Mouse (Mus musculus) hindbrain, embryonic 14.5 days (tissue): ENCODE results near the gene Sesn3. TPM values are rescaled to one million over a fixed set of nuclear protein-coding genes. Genes with fewer than 3 reads are reported as not detected.
"Not testable (repeated sequence)": the region's sequence is repeated elsewhere in the genome, so short reads cannot be mapped to it uniquely, and the experiment has no call there.

Experiments used
- ATAC-seq: fragments of 200-750 bp; cut with Nextera tagmentation; 2 replicates; pipeline ENCODE4 v1.8.0; 2017; ENCODE audit warnings: moderate number of reproducible peaks, mild to moderate bottlenecking, moderate TSS enrichment, moderate library complexity; ENCODE audit not compliant: low FRiP score
- DNase-seq: peaks from one replicate; pipeline ENCODE4 v3.0.0-alpha.2; 2015; ENCODE audit warnings: low spot score
- H3K27ac ChIP-seq: fragments of 300-500 bp; sonication (generic); 2 replicates; pipeline ENCODE4 v1.5.1; 2014; ENCODE audit warnings: mild to moderate bottlenecking, moderate library complexity
- H3K27me3 ChIP-seq: fragments of 300-500 bp; sonication (generic); 2 replicates; pipeline ENCODE4 v1.6.1; 2014; ENCODE audit warnings: mild to moderate bottlenecking, low read length, mixed read lengths; ENCODE audit not compliant: control insufficient read depth, insufficient read depth
- H3K36me3 ChIP-seq: fragments of 300-500 bp; sonication (generic); replicated peaks from 2 replicates; pipeline ENCODE4 v1.6.1; 2014; ENCODE audit not compliant: control insufficient read depth, insufficient read depth
- H3K4me1 ChIP-seq: fragments of 300-500 bp; sonication (generic); replicated peaks from 2 replicates; pipeline ENCODE4 v1.6.1; 2014; ENCODE audit warnings: antibody characterized with exemption, low read length, mixed read lengths; ENCODE audit not compliant: control insufficient read depth, insufficient read depth
- H3K4me2 ChIP-seq: fragments of 300-500 bp; sonication (generic); replicated peaks from 2 replicates; pipeline ENCODE4 v1.6.1; 2014; ENCODE audit warnings: mild to moderate bottlenecking, moderate library complexity
- H3K4me3 ChIP-seq: fragments of 300-500 bp; sonication (generic); replicated peaks from 2 replicates; pipeline ENCODE4 v1.5.1; 2014; ENCODE audit warnings: mild to moderate bottlenecking, low read length
- H3K9ac ChIP-seq: fragments of 300-500 bp; sonication (generic); 2 replicates; pipeline ENCODE4 v1.6.1; 2014
- H3K9me3 ChIP-seq: fragments of 300-500 bp; sonication (generic); 2 replicates; pipeline ENCODE4 v1.6.1; 2016; ENCODE audit warnings: low read length; ENCODE audit not compliant: control insufficient read depth
- whole genome bisulfite sequencing: fragments of 180-500 bp; shearing (Covaris S2); extraction: QIAGEN DNeasy Blood & Tissue Kit; methylation state at CpG from one replicate; pipeline ENCODE4 v1.1.7; 2014; 5-methylcytosine and 5-hydroxymethylcytosine counted together
- polyA plus RNA-seq: library from polyadenylated mRNA; unstranded; fragments of >200 nt; fragmentation: Nextera tagmentation; extraction: Ambion mirVana; gene quantifications from 2 replicates; pipeline ENCODE4 v1.2.1, GENCODE M21; 2014

Gene Sesn3
- polyA plus RNA-seq: 23.7 and 26.3 TPM in 2 replicates

DNA sequence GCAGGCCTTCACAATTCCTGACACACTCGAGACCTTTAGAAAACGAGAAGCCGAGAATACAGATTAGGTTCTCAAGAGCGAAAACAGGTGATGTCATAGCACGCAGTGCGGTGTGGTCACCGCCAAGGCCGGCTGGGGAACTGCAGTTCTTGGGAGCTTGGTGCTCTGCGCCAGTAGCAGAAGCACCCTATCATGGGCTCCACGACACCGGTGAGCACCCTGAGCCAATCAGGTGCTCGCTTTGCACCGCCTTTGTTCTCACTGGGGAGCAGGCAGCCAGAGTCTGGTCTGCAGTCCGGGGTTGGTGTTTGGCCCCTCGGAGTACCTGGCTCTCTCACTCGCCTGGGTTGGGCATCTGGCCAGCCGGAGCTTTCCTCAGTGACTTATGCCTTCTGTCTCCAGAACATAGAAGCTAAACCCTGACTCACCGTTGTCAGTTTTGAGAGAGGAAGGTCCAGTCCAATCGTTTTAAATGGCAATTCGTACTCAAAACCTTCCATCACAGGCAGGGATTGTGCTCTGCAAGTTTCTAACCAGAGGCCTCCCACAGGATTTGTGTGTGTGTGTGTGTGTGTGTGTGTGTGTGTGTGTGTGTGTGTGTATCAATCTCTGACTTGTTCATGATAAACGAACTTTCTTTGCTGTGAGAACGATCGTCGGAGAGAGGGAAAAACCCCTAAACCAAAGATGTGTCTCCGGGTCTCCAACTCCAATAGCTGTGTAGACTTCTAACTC is at the start of gene Sesn3:
Gene Sesn3 (plus strand): TSS at position 82 of the 735 bp plus-strand sequence.
- Histone ChIP-seq H3K27me3 (no peaks in the 10 kb centered on the region), H3K27ac (peak within 1 kb of the TSS; percentile 92), H3K9ac (peak within 1 kb of the TSS; percentile 61), H3K36me3 (no peaks in the 10 kb centered on the region), H3K4me1 (peaks cover 22% of the 10 kb centered on the region), H3K4me3 (peak within 1 kb of the TSS; percentile 95), H3K9me3 (no peaks in the 10 kb centered on the region), H3K4me2 (peak within 1 kb of the TSS; percentile 67)
- ATAC-seq: peak; percentile 46
- DNase-seq: peak; percentile 76
- 1% methylated on average over 25 of the region's 25 CpGs for WGBS

DNA sequence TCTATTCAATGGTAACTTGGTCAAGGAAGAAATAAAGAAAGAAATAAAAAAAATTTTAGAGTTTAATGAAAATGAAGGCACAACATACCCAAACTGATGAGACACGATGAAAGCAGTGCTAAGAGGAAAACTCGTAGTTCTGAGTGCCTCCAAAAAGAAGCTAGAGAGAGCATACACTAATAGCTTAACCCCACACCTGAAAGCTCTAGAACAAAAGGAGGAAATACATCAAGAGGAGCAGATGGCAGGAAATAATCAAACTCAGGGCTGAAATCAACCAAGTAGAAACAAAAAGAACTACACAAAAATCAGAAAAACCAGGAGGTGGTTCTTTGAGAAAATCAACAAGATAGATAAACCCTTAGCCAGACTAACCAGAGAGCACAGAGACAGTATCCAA is 47.8 kb upstream of the Sesn3 start:
- H3K4me1 ChIP-seq, H3K4me2 ChIP-seq, H3K27ac ChIP-seq, H3K27me3 ChIP-seq, H3K36me3 ChIP-seq, H3K4me3 ChIP-seq, ATAC-seq, H3K9ac ChIP-seq, H3K9me3 ChIP-seq, DNase-seq: not testable (repeated sequence)
- 86% methylated on average over 2 of the region's 2 CpGs for WGBS

DNA sequence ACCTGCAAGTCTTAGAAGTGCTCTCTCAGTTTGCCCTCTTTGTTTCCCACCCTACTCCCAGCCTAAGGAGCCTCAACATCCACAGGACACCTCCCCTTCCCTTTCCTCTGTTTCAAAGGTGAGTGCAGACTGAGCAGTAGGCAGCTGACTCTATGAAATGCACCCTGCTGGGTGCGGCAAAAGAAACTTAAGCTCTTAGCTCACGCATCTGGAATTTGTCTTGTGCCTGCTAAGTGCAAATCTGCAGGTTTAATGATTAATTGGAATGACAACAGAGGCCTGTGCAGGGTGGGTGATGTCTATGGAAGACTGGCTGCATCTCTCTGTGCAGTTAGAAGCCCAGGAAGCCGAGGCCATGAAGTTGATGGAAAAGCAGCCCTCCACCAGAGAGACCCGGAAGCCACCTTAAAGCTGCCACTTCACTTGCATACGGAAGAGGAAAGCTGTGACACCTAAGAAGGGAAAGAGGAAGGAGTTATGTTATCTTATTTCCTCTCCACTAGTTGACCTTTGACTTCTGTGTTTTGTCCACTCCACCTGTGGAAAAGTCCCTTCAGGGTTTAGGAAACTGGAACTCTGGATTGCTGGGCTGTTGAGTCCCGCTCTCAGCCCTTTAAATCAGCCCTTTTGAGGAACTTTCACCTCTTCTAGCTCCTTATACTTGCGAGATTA is 41.0 kb upstream of the Sesn3 start:
- ATAC-seq: no peak
- Histone ChIP-seq H3K27me3 (no peaks in the 10 kb centered on the region), H3K4me3 (no peak overlapping the region), H3K36me3 (no peaks in the 10 kb centered on the region), H3K4me2 (no peak overlapping the region), H3K9me3 (no peaks in the 10 kb centered on the region), H3K4me1 (no peaks in the 10 kb centered on the region), H3K27ac (no peak overlapping the region), H3K9ac (no peak overlapping the region)
- WGBS: 51% methylated on average over 7 of the region's 7 CpGs
- DNase-seq: no peak

DNA sequence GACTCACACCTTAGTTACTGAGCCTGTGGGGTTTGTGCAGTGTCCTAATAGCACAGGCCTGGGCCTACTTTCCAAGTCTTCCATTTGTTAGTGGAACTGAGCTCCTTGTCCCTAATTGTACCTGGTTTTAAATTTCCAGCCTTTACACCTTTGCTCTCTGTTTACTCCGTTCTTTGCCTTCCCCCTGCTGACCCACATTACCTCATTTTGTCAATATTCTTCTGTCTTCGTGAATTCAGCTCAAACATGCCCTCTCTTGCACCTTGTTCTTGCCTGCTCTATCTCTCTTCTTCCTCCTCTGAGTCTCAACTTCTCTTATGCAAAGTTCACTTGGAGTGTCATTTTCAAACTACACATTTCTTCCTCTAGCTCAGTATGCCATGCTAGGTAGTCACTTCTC is 39.6 kb upstream of the Sesn3 start:
- no peak overlapping the region for H3K4me3 ChIP-seq
- H3K36me3 ChIP-seq: no peaks in the 10 kb centered on the region
- H3K9ac ChIP-seq: no peak overlapping the region
- no peaks in the 10 kb centered on the region for H3K9me3 ChIP-seq
- no peaks in the 10 kb centered on the region for H3K4me1 ChIP-seq
- WGBS: 82% methylated on average over 2 of the region's 2 CpGs
- no peak overlapping the region for H3K4me2 ChIP-seq
- no peaks in the 10 kb centered on the region for H3K27me3 ChIP-seq
- H3K27ac ChIP-seq: no peak overlapping the region
- no peak for ATAC-seq
- DNase-seq: no peak

DNA sequence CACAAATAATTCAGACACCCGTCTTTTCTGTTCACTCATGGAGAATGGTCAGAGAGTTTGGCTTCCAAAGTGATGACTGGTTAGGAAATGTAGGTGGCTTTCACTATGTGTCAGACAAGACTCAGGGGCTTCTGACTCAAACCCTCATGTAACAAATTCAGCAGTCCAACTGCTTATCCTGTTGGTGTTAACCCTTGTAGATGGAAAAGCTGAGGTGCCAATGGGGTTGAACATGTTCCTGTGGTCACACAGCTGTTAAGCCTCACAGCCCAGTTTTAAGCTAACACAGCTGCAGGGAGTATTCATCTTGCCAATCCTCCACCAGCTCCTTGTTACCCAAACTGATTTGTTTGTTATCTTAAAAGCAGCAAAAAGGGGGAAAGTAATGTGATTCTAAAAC is 33.9 kb upstream of the Sesn3 start:
- not testable (repeated sequence) for H3K4me2 ChIP-seq, H3K4me3 ChIP-seq, ATAC-seq, H3K36me3 ChIP-seq, H3K9me3 ChIP-seq, H3K27ac ChIP-seq, H3K27me3 ChIP-seq, H3K4me1 ChIP-seq, H3K9ac ChIP-seq, DNase-seq
- WGBS: 62% methylated on average over 1 of the region's 1 CpGs

DNA sequence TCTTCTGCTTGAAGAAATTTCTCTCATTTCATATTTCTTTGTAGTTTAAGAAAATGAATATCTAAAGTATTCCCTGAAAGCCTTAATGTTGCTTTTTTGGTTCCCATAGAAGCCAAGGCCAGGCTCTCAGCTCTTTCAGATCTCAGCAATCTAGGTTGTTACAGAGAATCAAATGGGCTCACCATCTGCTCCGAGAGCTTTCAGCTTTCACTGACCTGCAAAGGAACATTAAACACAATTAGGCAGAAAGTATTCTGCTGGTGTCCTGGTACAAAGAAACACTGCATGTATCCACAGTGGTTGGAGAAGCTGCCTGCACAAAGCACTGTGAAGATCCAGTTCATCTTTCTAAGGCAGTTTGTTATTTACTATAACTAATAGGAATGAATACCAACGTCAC is 32.6 kb upstream of the Sesn3 start:
- Histone ChIP-seq H3K9ac (no peak overlapping the region), H3K4me3 (no peak overlapping the region), H3K9me3 (no peaks in the 10 kb centered on the region), H3K4me2 (no peak overlapping the region), H3K36me3 (no peaks in the 10 kb centered on the region), H3K4me1 (peaks cover 9% of the 10 kb centered on the region; the same call in 1 of the 2 replicates), H3K27ac (no peak overlapping the region), H3K27me3 (no peaks in the 10 kb centered on the region)
- DNase-seq (no peak), ATAC-seq (no peak)
- WGBS: 65% methylated on average over 2 of the region's 2 CpGs

DNA sequence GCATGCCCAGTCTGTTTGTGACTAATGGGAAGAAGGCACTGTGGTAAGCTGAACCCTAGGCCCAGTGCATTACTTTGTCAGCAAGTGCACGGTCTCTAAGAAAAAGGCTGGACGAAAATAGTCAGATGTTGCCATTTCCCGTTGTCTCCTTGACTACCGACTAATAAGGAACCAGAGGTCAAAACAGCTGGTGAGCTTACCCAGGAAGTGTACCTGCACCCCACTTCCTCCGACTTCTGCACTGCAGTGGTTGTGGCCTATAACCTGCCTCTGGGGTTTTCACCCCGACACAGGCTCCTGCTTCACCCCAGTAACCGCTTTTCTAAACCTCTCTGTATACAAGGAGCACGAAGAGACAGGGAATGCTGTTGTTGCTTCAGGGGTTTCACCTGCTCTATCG is 30.3 kb upstream of the Sesn3 start:
- WGBS: 36% methylated on average over 9 of the region's 9 CpGs
- no peak overlapping the region for H3K4me3 ChIP-seq
- H3K9ac ChIP-seq: no peak overlapping the region
- no peak overlapping the region for H3K4me2 ChIP-seq
- DNase-seq (no peak), ATAC-seq (no peak)
- no peaks in the 10 kb centered on the region for H3K27me3 ChIP-seq
- H3K4me1 ChIP-seq: peaks cover 9% of the 10 kb centered on the region; the same call in 1 of the 2 replicates
- H3K9me3 ChIP-seq: no peaks in the 10 kb centered on the region
- no peaks in the 10 kb centered on the region for H3K36me3 ChIP-seq
- H3K27ac ChIP-seq: 0 out of 2 replicates have a peak overlapping the region, but pooled peaks have one; percentile 16

DNA sequence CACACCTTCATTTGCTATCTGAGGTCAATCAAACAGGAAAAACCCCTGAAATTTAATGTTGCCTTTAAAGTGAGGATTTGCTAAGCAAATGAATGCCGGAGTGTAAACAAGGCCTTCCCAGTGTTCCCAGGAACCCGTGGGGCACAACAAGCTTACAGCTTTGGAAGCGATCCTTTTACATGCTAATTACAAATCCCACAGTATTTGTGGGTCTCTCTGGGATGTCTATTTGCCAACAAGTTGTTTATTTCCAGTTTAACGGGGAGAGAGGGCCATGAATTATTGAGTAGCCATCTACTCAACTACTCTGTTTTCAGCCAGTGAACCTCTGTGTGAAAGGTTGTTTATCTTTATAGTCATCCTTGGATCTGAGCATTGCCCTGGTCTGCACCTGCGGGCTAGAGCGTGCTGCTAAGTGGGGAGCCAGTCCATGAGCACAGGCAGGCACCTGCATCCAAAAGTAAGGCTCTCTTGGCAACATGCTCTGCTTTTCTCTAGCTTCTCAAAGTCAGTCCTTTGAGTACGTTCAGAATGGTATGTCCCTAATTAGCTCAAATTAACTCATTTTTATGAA is 29.8 kb upstream of the Sesn3 start:
- Histone ChIP-seq H3K4me3 (no peak overlapping the region), H3K27ac (no peak overlapping the region), H3K36me3 (no peaks in the 10 kb centered on the region), H3K4me2 (no peak overlapping the region), H3K9ac (no peak overlapping the region), H3K4me1 (peaks cover 9% of the 10 kb centered on the region; the same call in 1 of the 2 replicates), H3K27me3 (no peaks in the 10 kb centered on the region), H3K9me3 (no peaks in the 10 kb centered on the region)
- DNase-seq (no peak), ATAC-seq (peak; percentile 54; the same call in 1 of the 2 replicates)
- 28% methylated on average over 7 of the region's 7 CpGs for WGBS

DNA sequence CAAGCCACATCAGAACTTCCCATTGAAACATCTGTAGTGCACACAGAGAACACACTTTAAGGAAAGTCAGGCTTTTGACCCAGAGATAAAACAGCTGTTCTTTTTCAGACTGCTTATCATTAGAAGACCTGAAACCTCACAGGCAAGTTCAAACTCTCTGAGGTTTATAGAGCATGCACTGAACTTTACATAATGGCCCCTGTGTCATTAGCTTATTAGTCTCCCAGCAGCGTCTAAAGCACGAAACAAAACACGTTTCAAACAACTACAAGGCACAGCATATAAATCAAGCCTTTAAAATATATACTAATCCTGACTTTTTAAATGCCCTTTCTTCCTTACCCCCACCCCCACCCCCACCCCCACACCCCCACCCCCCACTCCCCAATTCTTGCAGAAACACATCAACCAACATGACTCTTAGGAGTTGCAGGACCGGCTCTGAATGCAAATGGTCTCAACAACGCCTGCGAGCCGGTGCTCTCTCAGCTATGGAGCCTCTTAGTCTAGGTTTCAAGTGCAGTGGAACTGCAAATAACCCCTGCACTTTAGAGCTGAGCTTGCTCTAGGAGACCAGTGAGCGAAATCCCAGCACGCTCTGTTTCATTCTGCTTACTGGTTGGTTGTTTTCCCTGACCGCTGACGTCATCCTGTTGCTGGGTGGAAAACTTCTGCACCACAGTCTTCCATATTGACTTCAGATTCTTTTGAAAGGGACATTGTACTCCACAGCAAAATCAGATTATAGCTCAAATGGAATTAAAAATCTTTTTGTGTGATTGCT is 28.7 kb upstream of the Sesn3 start:
- Histone ChIP-seq H3K4me3 (no peak overlapping the region), H3K4me1 (peaks cover 9% of the 10 kb centered on the region; the same call in 1 of the 2 replicates), H3K4me2 (no peak overlapping the region), H3K36me3 (no peaks in the 10 kb centered on the region), H3K9ac (no peak overlapping the region), H3K9me3 (no peaks in the 10 kb centered on the region), H3K27ac (no peak overlapping the region; the same call in 1 of the 2 replicates), H3K27me3 (no peaks in the 10 kb centered on the region)
- ATAC-seq: peak; percentile 64
- DNase-seq: peak; percentile 59
- WGBS: 27% methylated on average over 11 of the region's 11 CpGs
